Mouse (Mus musculus): ENCODE measurements around the gene Gbp8.
"Not testable (repeated sequence)": the region's sequence is repeated elsewhere in the genome, so short reads cannot be mapped to it uniquely, and the experiment has no call there.

Gene Gbp8

GRCm38 (mm10) chr5:105053471-105054169 lies 85.7 kb downstream of the Gbp8 start:
- not testable (repeated sequence) for DNase-seq

- DNase-seq = no peak
Observed at GRCm38 (mm10) chr5:105032362-105032761, 107.0 kb downstream of the Gbp8 start.

- DNase-seq = no peak
Observed at GRCm38 (mm10) chr5:105012551-105012950, 126.8 kb downstream of the Gbp8 start.

- no peak for DNase-seq
Observed at GRCm38 (mm10) chr5:105011570-105011969, 127.8 kb downstream of the Gbp8 start.

- DNase-seq = peak; percentile 41 to 65
Observed at GRCm38 (mm10) chr5:105010376-105010775, 129.0 kb downstream of the Gbp8 start.

- no peak for DNase-seq
Observed at GRCm38 (mm10) chr5:104989411-104989810, 149.9 kb downstream of the Gbp8 start.

GRCm38 (mm10) chr5:104988000-104988399 lies 151.3 kb downstream of the Gbp8 start:
- DNase-seq = no peak

- DNase-seq = no peak
Observed at GRCm38 (mm10) chr5:104986706-104987105, 152.6 kb downstream of the Gbp8 start.

GRCm38 (mm10) chr5:104982535-104982934 lies 156.8 kb downstream of the Gbp8 start, which contains the start of gene Abcg3:
Gene Abcg3, minus strand, starts transcription at chr5:104982718.
- peak; percentile 66 to 71 for DNase-seq

- DNase-seq = peak; percentile 22 to 30
Observed at GRCm38 (mm10) chr5:104979040-104979513, 160.3 kb downstream of the Gbp8 start.

All from thymus, adult 18-20 months (tissue).